Mouse (Mus musculus) lung, embryonic 16.5 days (tissue): ENCODE data around the gene Tmem151a. TPM values are rescaled to one million over a fixed set of nuclear protein-coding genes. Genes with fewer than 3 reads are reported as not detected.

ENCODE experiments used
- ATAC-seq: fragments of 200-750 bp; cut with Nextera tagmentation; 2 replicates; pipeline ENCODE4 v1.8.0; 2017; ENCODE audit warnings: low read depth, mild to moderate bottlenecking, moderate library complexity
- H3K27ac ChIP-seq: fragments of 300-500 bp; sonication (generic); 2 replicates; pipeline ENCODE4 v1.5.1; 2014; ENCODE audit warnings: mild to moderate bottlenecking, control low read depth, low read length
- H3K27me3 ChIP-seq: fragments of 300-500 bp; sonication (generic); 2 replicates; pipeline ENCODE4 v1.6.1; 2014; ENCODE audit warnings: low read depth, low read length, mixed read lengths; ENCODE audit not compliant: control insufficient read depth, insufficient read depth
- H3K36me3 ChIP-seq: fragments of 300-500 bp; sonication (generic); 2 replicates; pipeline ENCODE4 v1.6.1; 2014; ENCODE audit warnings: low read length; ENCODE audit not compliant: control insufficient read depth, insufficient read depth
- H3K4me1 ChIP-seq: fragments of 300-500 bp; sonication (generic); replicated peaks from 2 replicates; pipeline ENCODE4 v1.6.1; 2014; ENCODE audit warnings: low read length, mixed read lengths; ENCODE audit not compliant: control insufficient read depth, insufficient read depth
- H3K4me2 ChIP-seq: fragments of 300-500 bp; sonication (generic); 2 replicates; pipeline ENCODE4 v1.6.1; 2014; ENCODE audit warnings: low read depth, low read length, control low read depth
- H3K4me3 ChIP-seq: fragments of 300-500 bp; sonication (generic); 2 replicates; pipeline ENCODE4 v1.5.1; 2014; ENCODE audit warnings: mild to moderate bottlenecking, low read length, control low read depth
- H3K9ac ChIP-seq: fragments of 300-500 bp; sonication (generic); 2 replicates; pipeline ENCODE4 v1.6.1; 2014; ENCODE audit warnings: low read length, control low read depth
- H3K9me3 ChIP-seq: fragments of 300-500 bp; sonication (generic); 2 replicates; pipeline ENCODE4 v1.6.1; 2016; ENCODE audit warnings: low read length; ENCODE audit not compliant: control insufficient read depth
- WGBS: fragments of 180-500 bp; shearing (Covaris S2); extraction: QIAGEN DNeasy Blood & Tissue Kit; methylation state at CpG from one replicate; pipeline ENCODE4 v1.1.7; 2014; 5-methylcytosine and 5-hydroxymethylcytosine counted together
- polyA plus RNA-seq: library from polyadenylated mRNA; unstranded; fragments of >200 nt; fragmentation: Nextera tagmentation; extraction: Ambion mirVana; gene quantifications from 2 replicates; pipeline ENCODE4 v1.2.1, GENCODE M21; 2015

Tmem151a gene
- polyA plus RNA-seq, 1 experiment from 2014 or later = 3.6 TPM

DNA sequence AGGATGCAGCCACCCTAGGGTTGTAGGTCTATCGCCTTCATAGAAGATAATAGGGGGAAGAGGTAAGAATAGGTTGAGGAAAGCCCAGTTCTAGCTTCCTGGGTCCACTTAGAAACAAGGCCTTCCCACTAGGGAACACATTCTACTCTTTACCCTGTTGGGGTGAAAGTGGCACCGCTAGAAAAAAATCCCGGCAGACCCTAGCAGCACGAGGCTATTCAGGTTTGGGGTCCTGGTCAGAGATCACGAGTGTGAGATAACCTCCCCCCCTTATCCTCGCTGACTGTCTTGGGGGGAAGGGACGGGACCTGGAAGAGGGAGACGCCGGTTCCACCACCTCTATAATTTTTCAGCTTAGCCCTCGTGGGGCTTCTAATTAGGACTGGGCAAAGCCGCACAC, 14.3 kb downstream of the Tmem151a start:
- Histone ChIP-seq H3K27ac (peak overlapping the region; percentile 83), H3K4me2 (peak overlapping the region; percentile 83), H3K4me3 (peak overlapping the region; percentile 62), H3K27me3 (peaks cover 24% of the 10 kb centered on the region), H3K4me1 (peaks cover 21% of the 10 kb centered on the region), H3K36me3 (no peaks in the 10 kb centered on the region), H3K9ac (peak overlapping the region; percentile 48), H3K9me3 (no peaks in the 10 kb centered on the region)
- ATAC-seq = no peak
- WGBS = 7% methylated on average over 11 of the region's 11 CpGs

DNA sequence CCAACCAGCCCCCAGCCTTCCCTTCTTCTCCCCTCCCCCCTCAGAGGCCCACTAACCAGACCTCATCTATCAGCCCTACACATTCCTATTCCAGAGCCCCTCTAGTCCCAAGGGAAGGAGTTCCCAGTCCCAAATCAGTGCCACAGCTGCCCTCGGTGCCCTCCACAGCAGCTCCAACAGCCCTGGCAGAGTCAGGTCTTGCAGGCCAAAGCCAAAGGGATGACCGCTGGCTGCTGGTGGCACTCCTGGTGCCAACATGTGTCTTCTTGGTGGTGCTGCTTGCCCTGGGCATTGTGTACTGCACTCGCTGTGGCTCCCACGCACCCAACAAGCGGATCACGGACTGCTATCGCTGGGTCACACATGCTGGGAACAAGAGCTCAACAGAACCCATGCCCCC, 15.4 kb downstream of the Tmem151a start:
- Histone ChIP-seq H3K27me3 (peaks cover 19% of the 10 kb centered on the region), H3K4me3 (peak overlapping the region; percentile 62), H3K9me3 (no peaks in the 10 kb centered on the region), H3K36me3 (no peaks in the 10 kb centered on the region), H3K4me1 (peaks cover 26% of the 10 kb centered on the region), H3K4me2 (peak overlapping the region; percentile 83), H3K27ac (peak overlapping the region; percentile 20; the same call in 1 of the 2 replicates), H3K9ac (peak overlapping the region; percentile 48)
- ATAC-seq = no peak
- WGBS = 62% methylated on average over 7 of the region's 7 CpGs

DNA sequence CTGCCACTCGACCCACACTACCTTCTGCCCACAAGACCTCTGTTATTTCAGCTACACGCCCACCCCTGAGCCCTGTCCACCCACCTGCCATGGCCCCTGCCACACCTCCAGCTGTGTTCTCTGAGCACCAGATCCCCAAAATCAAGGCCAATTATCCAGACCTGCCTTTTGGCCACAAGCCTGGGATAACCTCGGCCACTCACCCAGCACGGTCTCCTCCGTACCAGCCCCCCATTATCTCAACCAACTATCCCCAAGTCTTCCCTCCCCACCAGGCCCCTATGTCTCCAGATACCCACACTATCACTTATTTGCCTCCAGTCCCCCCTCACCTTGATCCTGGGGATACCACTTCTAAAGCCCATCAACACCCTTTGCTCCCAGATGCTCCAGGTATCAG, 15.8 kb downstream of the Tmem151a start:
- H3K4me3 ChIP-seq = peak overlapping the region; percentile 62
- peak overlapping the region; percentile 83 for H3K4me2 ChIP-seq
- H3K9ac ChIP-seq = peak overlapping the region; percentile 48
- H3K27ac ChIP-seq = peak overlapping the region; percentile 20; the same call in 1 of the 2 replicates
- H3K27me3 ChIP-seq = peaks cover 19% of the 10 kb centered on the region
- H3K36me3 ChIP-seq = no peaks in the 10 kb centered on the region
- no peak for ATAC-seq
- H3K9me3 ChIP-seq = no peaks in the 10 kb centered on the region
- 65% methylated on average over 5 of the region's 5 CpGs for WGBS
- H3K4me1 ChIP-seq = peaks cover 28% of the 10 kb centered on the region

DNA sequence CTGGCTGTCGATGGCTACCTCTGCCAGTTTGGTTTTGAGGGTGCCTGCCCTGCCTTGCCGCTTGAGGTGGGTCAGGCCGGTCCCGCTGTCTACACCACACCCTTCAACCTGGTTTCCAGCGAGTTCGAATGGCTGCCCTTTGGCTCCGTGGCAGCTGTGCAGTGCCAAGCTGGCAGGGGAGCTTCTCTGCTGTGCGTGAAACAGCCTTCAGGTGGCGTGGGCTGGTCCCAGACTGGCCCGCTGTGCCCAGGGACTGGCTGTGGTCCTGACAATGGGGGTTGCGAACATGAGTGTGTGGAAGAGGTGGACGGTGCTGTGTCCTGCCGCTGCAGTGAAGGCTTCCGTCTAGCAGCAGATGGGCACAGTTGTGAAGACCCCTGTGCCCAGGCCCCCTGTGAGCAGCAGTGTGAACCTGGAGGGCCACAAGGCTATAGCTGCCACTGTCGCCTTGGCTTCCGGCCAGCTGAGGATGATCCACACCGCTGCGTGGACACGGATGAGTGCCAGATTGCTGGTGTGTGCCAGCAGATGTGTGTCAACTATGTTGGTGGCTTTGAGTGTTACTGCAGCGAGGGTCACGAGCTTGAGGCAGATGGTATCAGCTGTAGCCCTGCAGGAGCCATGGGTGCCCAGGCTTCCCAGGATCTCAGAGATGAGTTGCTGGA, 16.6 kb downstream of the Tmem151a start:
- H3K4me3 ChIP-seq = peak overlapping the region; percentile 62
- H3K9me3 ChIP-seq = no peaks in the 10 kb centered on the region
- ATAC-seq = no peak
- no peaks in the 10 kb centered on the region for H3K36me3 ChIP-seq
- no peak overlapping the region; the same call in 1 of the 2 replicates for H3K27ac ChIP-seq
- peaks cover 19% of the 10 kb centered on the region for H3K27me3 ChIP-seq
- peaks cover 28% of the 10 kb centered on the region for H3K4me1 ChIP-seq
- H3K9ac ChIP-seq = peak overlapping the region; percentile 76
- 23% methylated on average over 21 of the region's 21 CpGs for WGBS
- H3K4me2 ChIP-seq = peak overlapping the region; percentile 83

DNA sequence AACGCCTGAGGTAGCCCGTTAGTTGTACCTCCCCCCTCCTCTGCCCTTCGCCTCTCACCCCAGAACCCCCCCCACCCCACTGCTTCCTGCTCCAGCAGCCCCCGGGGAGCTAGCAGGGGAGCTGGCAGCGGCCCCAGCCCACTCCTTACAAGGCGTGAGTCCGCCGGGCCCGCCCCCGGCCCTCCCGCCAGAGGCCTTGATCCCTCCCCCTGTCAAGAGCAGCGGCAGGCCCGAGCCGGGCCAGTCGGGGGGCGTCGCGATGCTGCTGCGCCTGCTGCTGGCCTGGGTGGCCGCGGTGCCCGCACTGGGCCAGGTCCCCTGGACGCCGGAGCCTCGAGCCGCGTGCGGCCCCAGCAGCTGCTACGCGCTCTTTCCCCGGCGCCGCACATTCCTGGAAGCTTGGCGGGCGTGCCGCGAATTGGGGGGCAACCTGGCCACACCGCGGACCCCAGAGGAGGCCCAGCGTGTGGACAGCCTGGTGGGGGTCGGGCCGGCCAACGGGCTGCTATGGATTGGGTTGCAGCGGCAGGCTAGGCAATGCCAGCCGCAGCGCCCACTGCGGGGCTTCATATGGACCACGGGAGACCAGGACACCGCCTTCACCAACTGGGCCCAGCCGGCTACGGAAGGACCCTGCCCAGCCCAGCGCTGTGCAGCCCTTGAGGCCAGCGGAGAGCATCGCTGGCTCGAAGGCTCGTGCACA, 17.3 kb downstream of the Tmem151a start, which contains the start of gene Cd248:
Gene Cd248 (plus strand): TSS at position 212 of the 703 bp plus-strand sequence.
- H3K27me3 ChIP-seq = peaks cover 19% of the 10 kb centered on the region
- H3K4me3 ChIP-seq = peak within 1 kb of the TSS; percentile 62
- peaks cover 28% of the 10 kb centered on the region for H3K4me1 ChIP-seq
- peak; percentile 82 for ATAC-seq
- peak within 1 kb of the TSS; percentile 76 for H3K9ac ChIP-seq
- H3K4me2 ChIP-seq = peak within 1 kb of the TSS; percentile 83
- no peaks in the 10 kb centered on the region for H3K9me3 ChIP-seq
- no peaks in the 10 kb centered on the region for H3K36me3 ChIP-seq
- 1% methylated on average over 55 of the region's 56 CpGs for WGBS
- peak within 1 kb of the TSS; percentile 71 for H3K27ac ChIP-seq

DNA sequence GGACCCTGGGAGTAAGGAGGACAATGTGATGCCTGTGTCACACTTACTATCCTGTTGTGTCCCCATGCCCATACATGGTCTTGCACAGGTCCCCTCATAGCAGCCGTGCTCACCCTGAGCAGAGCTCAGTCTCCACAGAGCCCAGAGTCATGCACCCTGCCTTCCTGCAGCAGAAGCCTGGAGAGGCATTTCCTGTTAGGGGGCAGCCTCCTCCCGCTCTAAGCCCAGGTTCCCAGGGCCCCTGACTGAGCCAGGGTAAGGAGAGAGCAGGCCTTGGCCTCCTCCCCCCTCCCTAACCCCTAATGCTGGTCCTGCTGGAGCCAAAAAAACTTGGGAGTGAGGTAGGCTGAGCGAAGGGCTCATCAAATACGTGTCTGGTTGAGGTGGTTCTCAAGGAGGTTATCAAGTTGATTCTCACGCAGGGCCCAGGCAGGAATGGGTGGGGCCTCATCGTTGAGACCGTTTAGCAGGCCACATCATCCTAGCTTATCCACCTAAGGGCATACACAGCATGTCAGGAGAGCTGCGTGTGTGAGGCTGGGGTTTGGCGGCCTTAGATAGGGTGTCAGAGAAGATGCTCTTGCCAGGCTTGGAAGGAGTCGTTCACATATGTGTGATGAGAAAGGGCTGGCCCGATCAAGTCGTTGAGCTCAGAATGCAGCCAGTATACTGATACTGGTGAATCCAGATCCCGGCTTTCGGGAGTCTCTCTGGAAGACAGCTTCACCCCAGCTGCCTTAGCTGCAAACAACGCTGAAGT, 18.1 kb downstream of the Tmem151a start:
- 6% methylated on average over 15 of the region's 15 CpGs for WGBS
- H3K9me3 ChIP-seq = no peaks in the 10 kb centered on the region
- H3K4me2 ChIP-seq = peak overlapping the region; percentile 83
- H3K4me1 ChIP-seq = peaks cover 28% of the 10 kb centered on the region
- H3K9ac ChIP-seq = peak overlapping the region; percentile 37; the same call in 1 of the 2 replicates
- H3K27me3 ChIP-seq = peaks cover 19% of the 10 kb centered on the region
- H3K27ac ChIP-seq = peak overlapping the region; percentile 71
- peak overlapping the region; percentile 62 for H3K4me3 ChIP-seq
- H3K36me3 ChIP-seq = no peaks in the 10 kb centered on the region
- ATAC-seq = peak; percentile 11

DNA sequence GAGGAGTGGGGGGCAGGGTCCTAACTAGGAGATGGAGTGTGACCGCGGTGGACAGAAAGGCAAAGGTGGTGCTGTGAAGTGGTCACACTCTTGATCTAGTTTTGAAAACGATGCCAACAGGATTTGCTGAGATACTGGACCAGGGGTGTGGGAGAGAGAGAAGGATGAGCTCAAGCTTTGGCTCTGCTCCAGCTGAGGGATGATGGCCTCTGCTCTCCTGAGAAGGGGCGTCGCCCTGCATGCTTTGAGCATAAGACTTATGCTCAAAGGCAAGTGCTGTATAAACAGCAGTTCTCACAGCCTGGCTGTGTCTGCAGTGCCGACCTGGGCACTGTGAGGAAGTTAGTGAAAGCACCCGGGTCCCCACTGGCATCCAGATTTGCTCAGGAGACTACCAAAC, 20.2 kb downstream of the Tmem151a start:
- whole genome bisulfite sequencing = 31% methylated on average over 7 of the region's 7 CpGs
- H3K27me3 ChIP-seq = peaks cover 14% of the 10 kb centered on the region
- H3K9ac ChIP-seq = no peak overlapping the region
- H3K4me2 ChIP-seq = no peak overlapping the region
- H3K9me3 ChIP-seq = no peaks in the 10 kb centered on the region
- ATAC-seq = no peak
- H3K4me1 ChIP-seq = peaks cover 34% of the 10 kb centered on the region
- no peak overlapping the region for H3K27ac ChIP-seq
- no peaks in the 10 kb centered on the region for H3K36me3 ChIP-seq
- no peak overlapping the region for H3K4me3 ChIP-seq

DNA sequence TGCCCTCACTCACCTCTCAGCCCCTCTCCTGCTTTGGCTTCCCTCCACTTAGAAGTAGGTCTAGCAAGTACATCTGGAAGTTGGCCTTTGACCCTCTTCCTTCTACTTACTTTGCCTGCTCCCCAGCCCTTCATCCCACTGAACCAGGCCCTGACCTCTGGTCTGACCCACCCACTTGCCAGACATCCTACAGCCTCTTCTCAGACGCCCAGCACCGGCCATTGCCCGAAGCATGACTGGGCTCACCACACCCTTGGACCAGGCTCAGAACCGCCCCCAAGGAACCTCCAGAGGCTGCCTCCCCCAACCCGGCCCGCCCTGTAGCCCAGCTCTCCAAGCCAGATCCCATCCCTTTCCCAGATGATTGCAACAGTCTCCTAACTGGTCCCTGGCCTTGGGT, 22.9 kb downstream of the Tmem151a start:
- Histone ChIP-seq H3K9me3 (no peaks in the 10 kb centered on the region), H3K27ac (no peak overlapping the region), H3K36me3 (no peaks in the 10 kb centered on the region), H3K27me3 (no peaks in the 10 kb centered on the region), H3K9ac (no peak overlapping the region), H3K4me2 (no peak overlapping the region), H3K4me3 (no peak overlapping the region), H3K4me1 (peaks cover 48% of the 10 kb centered on the region)
- ATAC-seq = no peak
- WGBS = 69% methylated on average over 6 of the region's 6 CpGs

DNA sequence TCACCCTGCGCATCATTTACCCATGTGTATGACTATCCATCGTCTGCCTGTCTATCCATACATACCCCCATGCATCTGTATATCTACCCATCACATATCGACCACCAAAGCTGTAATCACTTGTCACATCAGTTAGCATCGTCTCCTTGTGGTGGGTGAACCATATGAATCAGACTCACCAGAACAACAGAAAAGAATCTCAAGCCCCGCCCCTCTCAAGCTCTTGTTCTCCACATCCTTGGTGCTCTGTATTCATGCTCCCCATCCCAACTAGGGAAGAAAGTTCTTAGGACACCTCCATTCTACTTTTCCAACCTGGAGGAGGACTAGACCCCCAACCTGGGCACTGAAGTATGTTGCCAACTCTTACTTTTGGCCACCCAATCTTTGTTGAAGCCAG, 23.3 kb downstream of the Tmem151a start:
- WGBS = 67% methylated on average over 5 of the region's 5 CpGs
- no peaks in the 10 kb centered on the region for H3K9me3 ChIP-seq
- H3K27ac ChIP-seq = no peak overlapping the region
- no peak overlapping the region for H3K4me2 ChIP-seq
- H3K4me1 ChIP-seq = peaks cover 45% of the 10 kb centered on the region
- H3K27me3 ChIP-seq = no peaks in the 10 kb centered on the region
- no peak overlapping the region for H3K9ac ChIP-seq
- no peak overlapping the region for H3K4me3 ChIP-seq
- H3K36me3 ChIP-seq = no peaks in the 10 kb centered on the region
- no peak for ATAC-seq
